Mouse (Mus musculus) frontal cortex, postnatal 14 days (tissue): ENCODE results near the gene Efr3b.

Source experiments
- DNase-seq, 2 experiments: peaks; one replicate each; pipeline ENCODE4 v3.0.0; 2022; ENCODE audit warnings: low spot score in 2 of 2

Gene Efr3b

GRCm38 (mm10) chr12:4038061-4039041 lies at the start of gene Efr3b:
Gene Efr3b (minus strand): TSS chr12:4038915.
- DNase-seq: peak; percentile 67 to 76

GRCm38 (mm10) chr12:4083441-4083840 lies 44.7 kb upstream of the Efr3b start:
- DNase-seq: no peak

GRCm38 (mm10) chr12:4082132-4083001 lies 43.7 kb upstream of the Efr3b start, which contains the start of gene Dnajc27:
Gene Dnajc27 (plus strand): TSS chr12:4082583.
- DNase-seq: peak; percentile 95 to 97

GRCm38 (mm10) chr12:4080311-4080710 lies 41.6 kb upstream of the Efr3b start:
- DNase-seq: peak; percentile 61 to 88

- DNase-seq: no peak
Observed at GRCm38 (mm10) chr12:4078069-4078468, 39.4 kb upstream of the Efr3b start.

DNA sequence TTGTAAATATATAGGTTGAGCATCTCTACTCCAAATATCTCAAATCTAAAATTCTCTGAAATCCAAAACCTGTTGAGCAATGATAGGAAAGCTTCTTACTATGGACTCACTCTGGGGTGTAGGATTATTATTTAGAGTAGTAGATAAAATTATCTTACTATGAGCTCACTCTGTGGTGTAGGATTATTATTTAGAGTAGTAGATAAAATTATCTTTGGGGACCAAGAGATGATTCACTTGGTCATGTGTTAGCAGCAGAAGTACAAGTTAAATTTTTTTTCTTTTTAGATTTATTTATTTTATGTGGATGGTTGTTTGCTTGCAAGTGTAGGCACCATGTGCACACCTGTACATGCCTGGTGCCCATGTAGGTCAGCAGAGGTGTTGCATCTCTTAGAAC lies 37.7 kb upstream of the Efr3b start:
- no peak for DNase-seq

DNA sequence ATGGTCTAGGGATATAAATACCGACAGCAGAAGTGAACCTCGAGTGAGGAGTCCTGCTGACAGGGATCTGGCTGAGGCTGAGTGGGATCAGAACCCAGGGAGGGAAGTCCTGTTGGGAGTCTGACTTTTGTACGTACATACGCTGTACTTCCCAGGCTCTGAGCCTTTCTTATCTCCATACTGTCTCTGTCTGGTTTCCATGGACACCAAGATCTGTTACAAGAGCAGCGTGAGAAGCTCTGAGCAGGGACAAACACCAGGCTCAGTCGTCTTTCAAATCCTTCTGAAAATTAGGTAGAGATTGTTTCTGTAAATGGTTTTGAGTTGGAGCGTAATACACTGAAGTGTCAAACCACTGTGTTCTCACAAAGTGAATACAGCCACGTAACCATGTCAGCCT lies 36.7 kb upstream of the Efr3b start:
- DNase-seq: no peak

DNA sequence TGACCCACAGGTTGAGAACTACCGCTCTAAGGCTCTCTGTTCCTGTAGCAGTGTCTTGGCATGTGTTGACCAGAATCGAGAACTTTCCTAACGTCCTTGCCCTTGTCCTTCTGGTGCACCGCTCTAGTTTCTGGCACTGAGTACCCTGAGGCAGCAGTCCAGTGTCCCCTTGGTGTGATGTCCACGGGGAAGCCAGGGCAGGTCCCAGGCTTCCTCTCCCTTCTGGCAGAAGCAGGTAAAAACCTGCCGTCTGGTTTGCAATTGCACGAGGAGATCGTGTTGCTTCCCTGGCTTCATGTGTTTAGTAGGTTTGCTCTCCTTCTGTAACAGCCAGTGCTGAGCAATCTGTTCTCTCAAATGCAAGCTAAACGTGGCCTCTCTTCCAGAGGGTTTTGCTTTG lies 33.0 kb upstream of the Efr3b start:
- DNase-seq: no peak

DNA sequence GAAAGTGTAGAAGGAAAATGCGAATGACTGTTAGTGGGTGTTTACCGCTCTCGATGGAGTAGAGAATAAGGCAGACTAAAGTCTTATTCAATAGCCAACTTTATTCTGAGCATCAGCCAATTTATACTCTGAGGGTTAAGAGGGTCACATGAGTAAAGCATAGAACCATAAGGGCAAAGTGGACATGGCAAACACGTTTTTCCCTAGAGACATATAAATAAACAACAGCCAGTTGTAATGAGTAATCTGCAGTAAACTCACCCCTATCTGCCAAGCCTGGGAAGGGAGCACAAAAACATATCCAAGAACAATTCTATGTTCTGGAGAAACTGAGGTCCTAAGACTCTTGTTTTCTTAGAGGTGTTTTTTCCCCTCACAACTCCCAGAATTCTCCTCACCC lies 29.8 kb upstream of the Efr3b start:
- no peak for DNase-seq

GRCm38 (mm10) chr12:4066681-4067459 lies 28.2 kb upstream of the Efr3b start:
- no peak for DNase-seq

DNA sequence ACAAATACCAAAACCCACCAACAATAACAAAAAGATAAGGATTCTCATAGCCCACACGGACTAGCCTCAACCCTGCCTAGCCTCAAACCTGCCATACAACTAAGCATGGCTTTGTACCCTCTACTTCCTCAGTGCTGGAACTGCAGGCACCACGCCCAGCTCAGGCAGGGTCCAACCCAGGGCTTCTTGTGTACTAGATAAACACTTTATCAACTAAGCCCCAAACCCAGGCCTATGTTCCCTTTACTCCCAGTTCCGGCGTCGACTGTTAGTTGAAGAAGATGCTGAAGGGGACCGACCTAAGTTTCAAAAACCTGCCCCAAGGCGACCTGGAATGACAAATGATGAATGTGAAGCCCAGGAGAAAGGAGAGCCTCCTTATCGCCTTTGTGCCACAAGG lies 27.2 kb upstream of the Efr3b start:
- DNase-seq: no peak

DNA sequence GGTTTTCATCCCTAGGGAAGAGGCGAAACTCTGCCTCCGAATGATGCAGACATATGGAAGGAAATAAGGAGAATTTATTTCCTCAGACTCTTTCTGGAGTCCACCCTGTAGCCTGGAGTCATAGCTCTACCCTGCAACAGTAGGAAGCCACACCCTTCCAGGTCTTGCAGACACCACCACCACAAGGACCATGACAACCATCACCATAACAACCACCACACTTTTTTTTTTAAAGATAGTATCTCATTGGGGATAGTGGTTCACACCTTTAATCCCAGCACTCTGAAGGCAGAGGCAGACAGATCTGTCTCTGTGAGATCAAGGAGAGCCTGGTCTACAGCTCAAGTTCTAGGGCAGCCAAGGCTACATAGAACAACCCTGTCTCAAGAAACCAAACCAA lies 26.8 kb upstream of the Efr3b start:
- DNase-seq: no peak

GRCm38 (mm10) chr12:4059683-4060082 lies 21.0 kb upstream of the Efr3b start:
- no peak for DNase-seq

DNA sequence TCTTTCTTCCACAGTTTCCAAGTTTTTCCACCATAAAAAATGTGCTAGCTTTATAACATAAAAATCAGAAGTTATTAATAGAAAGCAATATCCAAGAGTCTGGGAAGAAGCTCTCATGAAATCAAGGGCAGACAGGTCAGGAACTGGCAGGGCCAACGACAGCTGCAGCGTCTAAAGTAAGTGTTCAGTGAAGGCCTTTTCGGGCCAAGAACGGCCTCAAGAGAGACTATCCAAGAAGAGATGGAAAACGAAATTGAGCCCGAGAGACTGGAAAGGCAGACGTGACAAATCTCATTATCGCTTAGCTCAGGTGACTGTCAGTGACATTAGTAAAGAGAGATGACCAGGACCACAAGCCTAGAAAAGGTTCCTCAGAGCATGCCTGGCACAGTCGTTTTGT lies 19.6 kb upstream of the Efr3b start:
- no peak for DNase-seq

GRCm38 (mm10) chr12:4054845-4055244 lies 16.1 kb upstream of the Efr3b start:
- DNase-seq: no peak

DNA sequence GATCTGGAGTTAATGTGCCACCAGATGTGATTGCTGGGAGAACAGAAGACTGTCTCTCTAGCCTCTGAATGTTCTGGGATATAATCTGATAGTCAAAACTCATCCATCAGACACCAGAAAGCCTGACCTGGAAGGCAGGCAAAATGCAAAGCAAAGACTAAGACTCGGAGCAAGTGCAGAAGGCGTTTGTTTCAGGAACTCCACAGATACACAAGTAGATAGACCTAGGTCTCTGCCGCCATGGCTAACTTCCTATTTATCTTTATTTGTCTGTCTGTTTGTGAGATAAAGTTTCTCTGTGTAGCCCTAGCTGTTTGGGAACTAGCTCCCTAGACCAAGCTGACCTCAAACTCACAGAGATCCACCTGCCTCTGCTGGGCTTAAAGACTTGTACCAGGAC lies 14.9 kb upstream of the Efr3b start:
- no peak for DNase-seq

GRCm38 (mm10) chr12:4050861-4051425 lies 12.2 kb upstream of the Efr3b start:
- DNase-seq: no peak

DNA sequence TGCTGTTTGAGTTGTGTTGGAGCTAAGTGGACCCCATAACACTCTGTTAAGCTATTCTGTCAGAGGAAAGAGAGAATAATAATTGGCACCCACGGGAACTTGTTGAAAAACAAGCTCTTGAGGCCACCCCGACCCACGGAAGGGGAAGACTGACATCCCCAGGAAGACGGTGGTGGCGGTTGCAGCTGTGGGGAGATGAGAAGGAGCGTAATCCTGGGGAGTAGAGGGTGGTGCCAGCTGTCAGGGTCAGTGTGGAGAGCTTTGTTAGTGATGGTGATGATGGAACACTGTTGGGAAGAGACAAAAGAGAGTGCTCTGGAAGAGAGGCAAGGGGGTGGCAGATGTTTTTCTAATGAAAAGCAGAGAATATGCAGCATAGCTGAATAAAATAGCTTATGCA lies 9.3 kb upstream of the Efr3b start:
- no peak for DNase-seq

GRCm38 (mm10) chr12:4045992-4046391 lies 7.3 kb upstream of the Efr3b start:
- no peak for DNase-seq

GRCm38 (mm10) chr12:4042411-4042810 lies 3.7 kb upstream of the Efr3b start:
- no peak for DNase-seq

DNA sequence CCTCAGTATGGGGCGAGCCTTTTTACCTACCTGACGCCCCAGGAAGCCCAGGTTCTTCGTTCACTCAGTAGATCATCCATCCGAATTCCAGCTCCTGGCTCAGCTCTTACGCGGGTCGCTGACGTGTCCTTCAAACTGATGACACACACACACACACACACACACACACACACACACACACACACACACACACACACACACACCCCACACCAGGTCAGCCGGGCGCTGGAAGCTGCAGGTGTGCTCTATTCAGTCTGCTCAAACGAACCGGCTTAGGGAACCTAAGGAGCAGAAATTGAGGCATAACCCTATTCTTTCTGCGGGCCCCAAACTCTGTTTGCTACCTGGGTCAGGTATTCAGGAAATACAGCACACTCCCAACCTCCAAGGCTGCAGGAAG lies 331 bp upstream of the Efr3b start:
- DNase-seq: no peak
